Mouse (Mus musculus) limb, embryonic 14.5 days (tissue): ENCODE data around the gene Pex5. TPM values are rescaled to one million over a fixed set of nuclear protein-coding genes. Genes with fewer than 3 reads are reported as not detected.

Experiments
- ATAC-seq: fragments of 200-750 bp; cut with Nextera tagmentation; 2 replicates; pipeline ENCODE4 v1.8.0; 2017; ENCODE audit warnings: low read depth, moderate number of reproducible peaks, moderate TSS enrichment; ENCODE audit not compliant: low FRiP score
- DNase-seq: peaks from one replicate; pipeline ENCODE4 v3.0.0-alpha.2; 2015; ENCODE audit warnings: low spot score
- H3K27ac ChIP-seq: fragments of 300-500 bp; sonication (generic); replicated peaks from 2 replicates; pipeline ENCODE4 v1.5.1; 2014; ENCODE audit warnings: low read depth, mild to moderate bottlenecking, low read length, moderate library complexity, mixed read lengths
- H3K27me3 ChIP-seq: fragments of 300-500 bp; sonication (generic); 2 replicates; pipeline ENCODE4 v1.6.1; 2014; ENCODE audit warnings: low read length, mixed read lengths; ENCODE audit not compliant: control insufficient read depth, insufficient read depth
- H3K36me3 ChIP-seq: fragments of 300-500 bp; sonication (generic); 2 replicates; pipeline ENCODE4 v1.6.1; 2014; ENCODE audit warnings: mild to moderate bottlenecking, low read length, moderate library complexity, mixed read lengths; ENCODE audit not compliant: control insufficient read depth, insufficient read depth
- H3K4me1 ChIP-seq: fragments of 300-500 bp; sonication (generic); 2 replicates; pipeline ENCODE4 v1.6.1; 2014; ENCODE audit warnings: antibody characterized with exemption, low read length, mixed read lengths; ENCODE audit not compliant: control insufficient read depth, insufficient read depth
- H3K4me2 ChIP-seq: fragments of 300-500 bp; sonication (generic); replicated peaks from 2 replicates; pipeline ENCODE4 v1.6.1; 2014; ENCODE audit warnings: low read depth, mild to moderate bottlenecking, low read length, moderate library complexity; ENCODE audit not compliant: severe bottlenecking
- H3K4me3 ChIP-seq: fragments of 300-500 bp; sonication (generic); replicated peaks from 2 replicates; pipeline ENCODE4 v1.5.1; 2014; ENCODE audit warnings: low read length
- H3K9ac ChIP-seq: fragments of 300-500 bp; sonication (generic); 2 replicates; pipeline ENCODE4 v1.6.1; 2014; ENCODE audit warnings: mild to moderate bottlenecking, low read depth, low read length, moderate library complexity; ENCODE audit not compliant: severe bottlenecking
- H3K9me3 ChIP-seq: fragments of 300-500 bp; sonication (generic); 2 replicates; pipeline ENCODE4 v1.6.1; 2016; ENCODE audit warnings: low read length; ENCODE audit not compliant: control insufficient read depth
- POLR2A ChIP-seq: fragments of 200-500 bp; IDR thresholded peaks from 2 replicates; pipeline ENCODE4 v1.8.0; 2012; ENCODE audit warnings: inconsistent platforms, mild to moderate bottlenecking, moderate library complexity, borderline replicate concordance; ENCODE audit not compliant: insufficient read depth, insufficient read length; ENCODE audit errors: extremely low read depth
- WGBS: fragments of 180-500 bp; shearing (Covaris S2); extraction: QIAGEN DNeasy Blood & Tissue Kit; methylation state at CpG from one replicate; pipeline ENCODE4 v1.1.7; 2014; 5-methylcytosine and 5-hydroxymethylcytosine counted together
- polyA plus RNA-seq, 2 experiments: library from polyadenylated mRNA; depleted of rRNA in 1 of 2; stranded (reverse) in 1 of 2; unstranded in 1 of 2; fragments of >200 nt; fragmentation: Nextera tagmentation in 1 of 2; extraction: Ambion mirVana in 1 of 2; gene quantifications; 2 replicates each; pipeline versions ENCODE4 v1.2.1 to v1.2.3; 2012 to 2014

Pex5 gene
- polyA plus RNA-seq, 2 experiments: 34.7 to 53.9 TPM

GRCm38 (mm10) chr6:124447356-124447755, 32.5 kb upstream of the Pex5 start:
- H3K4me1 ChIP-seq: no peaks in the 10 kb centered on the region
- H3K36me3 ChIP-seq: no peaks in the 10 kb centered on the region
- H3K9me3 ChIP-seq: no peaks in the 10 kb centered on the region
- no peak for TF ChIP-seq POLR2A
- H3K4me3 ChIP-seq: no peak overlapping the region
- no peaks in the 10 kb centered on the region for H3K27me3 ChIP-seq
- H3K4me2 ChIP-seq: no peak overlapping the region
- no peak overlapping the region for H3K27ac ChIP-seq
- 85% methylated on average over 2 of the region's 2 CpGs for WGBS
- H3K9ac ChIP-seq: no peak overlapping the region
- no peak for DNase-seq
- no peak for ATAC-seq

GRCm38 (mm10) chr6:124446459-124446858, 31.6 kb upstream of the Pex5 start:
- H3K27me3 ChIP-seq: no peaks in the 10 kb centered on the region
- no peaks in the 10 kb centered on the region for H3K9me3 ChIP-seq
- H3K36me3 ChIP-seq: no peaks in the 10 kb centered on the region
- WGBS: 95% methylated on average over 9 of the region's 9 CpGs
- H3K9ac ChIP-seq: no peak overlapping the region
- H3K27ac ChIP-seq: no peak overlapping the region
- DNase-seq (no peak), ATAC-seq (no peak)
- H3K4me3 ChIP-seq: no peak overlapping the region
- H3K4me1 ChIP-seq: no peaks in the 10 kb centered on the region
- TF ChIP-seq POLR2A: no peak
- no peak overlapping the region for H3K4me2 ChIP-seq

GRCm38 (mm10) chr6:124446024-124446423, 31.2 kb upstream of the Pex5 start:
- TF ChIP-seq POLR2A: no peak
- WGBS: 87% methylated on average over 2 of the region's 2 CpGs
- Histone ChIP-seq H3K27me3 (no peaks in the 10 kb centered on the region), H3K9ac (no peak overlapping the region), H3K27ac (no peak overlapping the region), H3K4me1 (no peaks in the 10 kb centered on the region), H3K4me2 (no peak overlapping the region), H3K36me3 (no peaks in the 10 kb centered on the region), H3K9me3 (no peaks in the 10 kb centered on the region), H3K4me3 (no peak overlapping the region)
- ATAC-seq: no peak
- no peak for DNase-seq

- 79% methylated on average over 2 of the region's 2 CpGs for WGBS
- ATAC-seq (no peak), DNase-seq (no peak)
- H3K4me3 ChIP-seq: no peak overlapping the region
- TF ChIP-seq POLR2A: no peak
- H3K9me3 ChIP-seq: no peaks in the 10 kb centered on the region
- no peaks in the 10 kb centered on the region for H3K4me1 ChIP-seq
- H3K27ac ChIP-seq: no peak overlapping the region
- no peaks in the 10 kb centered on the region; the same call in 1 of the 2 replicates for H3K36me3 ChIP-seq
- H3K4me2 ChIP-seq: no peak overlapping the region
- no peak overlapping the region for H3K9ac ChIP-seq
- H3K27me3 ChIP-seq: no peaks in the 10 kb centered on the region
Measured at GRCm38 (mm10) chr6:124443338-124443737, 28.5 kb upstream of the Pex5 start.

GRCm38 (mm10) chr6:124436245-124436644, 21.4 kb upstream of the Pex5 start:
- Histone ChIP-seq H3K4me3 (no peak overlapping the region), H3K36me3 (no peaks in the 10 kb centered on the region; the same call in 1 of the 2 replicates), H3K27ac (no peak overlapping the region), H3K9me3 (no peaks in the 10 kb centered on the region), H3K27me3 (no peaks in the 10 kb centered on the region), H3K4me2 (no peak overlapping the region), H3K9ac (no peak overlapping the region), H3K4me1 (no peaks in the 10 kb centered on the region)
- TF ChIP-seq POLR2A: no peak
- DNase-seq (no peak), ATAC-seq (no peak)
- 83% methylated on average over 7 of the region's 7 CpGs for WGBS

GRCm38 (mm10) chr6:124435173-124435572, 20.3 kb upstream of the Pex5 start:
- Histone ChIP-seq H3K4me3 (no peak overlapping the region), H3K9ac (no peak overlapping the region), H3K4me1 (no peaks in the 10 kb centered on the region), H3K9me3 (no peaks in the 10 kb centered on the region), H3K27me3 (no peaks in the 10 kb centered on the region), H3K36me3 (no peaks in the 10 kb centered on the region; the same call in 1 of the 2 replicates), H3K27ac (no peak overlapping the region), H3K4me2 (no peak overlapping the region)
- TF ChIP-seq POLR2A: no peak
- DNase-seq: no peak
- 78% methylated on average over 5 of the region's 5 CpGs for WGBS
- no peak for ATAC-seq
